Mouse (Mus musculus) limb, embryonic 12.5 days (tissue): Measurements from ENCODE around the gene Ppp2r5b. TPM values are rescaled to one million over a fixed set of nuclear protein-coding genes. Genes with fewer than 3 reads are reported as not detected.

ENCODE experiments used
- ATAC-seq: fragments of 200-750 bp; cut with Nextera tagmentation; 2 replicates; pipeline ENCODE4 v1.8.0; 2017; ENCODE audit warnings: low read depth, moderate TSS enrichment; ENCODE audit not compliant: insufficient number of reproducible peaks, insufficient read depth, low FRiP score, low TSS enrichment
- H3K27ac ChIP-seq: fragments of 300-500 bp; sonication (generic); 2 replicates; pipeline ENCODE4 v1.5.1; 2016; ENCODE audit warnings: mild to moderate bottlenecking, moderate library complexity
- H3K27me3 ChIP-seq: fragments of 300-500 bp; sonication (generic); 2 replicates; pipeline ENCODE4 v1.6.1; 2016; ENCODE audit warnings: mild to moderate bottlenecking, moderate library complexity
- H3K36me3 ChIP-seq: fragments of 300-500 bp; sonication (generic); 2 replicates; pipeline ENCODE4 v1.6.1; 2016; ENCODE audit warnings: mild to moderate bottlenecking, moderate library complexity
- H3K4me1 ChIP-seq: fragments of 300-500 bp; sonication (generic); replicated peaks from 2 replicates; pipeline ENCODE4 v1.6.1; 2016
- H3K4me2 ChIP-seq: fragments of 300-500 bp; sonication (generic); 2 replicates; pipeline ENCODE4 v1.6.1; 2016; ENCODE audit warnings: mild to moderate bottlenecking, moderate library complexity
- H3K4me3 ChIP-seq: fragments of 300-500 bp; sonication (generic); replicated peaks from 2 replicates; pipeline ENCODE4 v1.5.1; 2016; ENCODE audit warnings: mild to moderate bottlenecking
- H3K9ac ChIP-seq: fragments of 300-500 bp; sonication (generic); replicated peaks from 2 replicates; pipeline ENCODE4 v1.6.1; 2016; ENCODE audit warnings: mild to moderate bottlenecking, moderate library complexity
- H3K9me3 ChIP-seq: fragments of 300-500 bp; sonication (generic); 2 replicates; pipeline ENCODE4 v1.6.1; 2016; ENCODE audit warnings: mild to moderate bottlenecking, moderate library complexity
- WGBS: fragments of 180-500 bp; shearing (Covaris S2); methylation state at CpG from one replicate; pipeline ENCODE4 v1.1.7; 2016; 5-methylcytosine and 5-hydroxymethylcytosine counted together
- polyA plus RNA-seq: library from polyadenylated mRNA; unstranded; fragments of >200 nt; fragmentation: Nextera tagmentation; extraction: Ambion mirVana; gene quantifications from 2 replicates; pipeline ENCODE4 v1.2.1, GENCODE M21; 2016

Ppp2r5b gene
- polyA plus RNA-seq, 1 experiment from 2014 or later: 22.7 TPM

DNA sequence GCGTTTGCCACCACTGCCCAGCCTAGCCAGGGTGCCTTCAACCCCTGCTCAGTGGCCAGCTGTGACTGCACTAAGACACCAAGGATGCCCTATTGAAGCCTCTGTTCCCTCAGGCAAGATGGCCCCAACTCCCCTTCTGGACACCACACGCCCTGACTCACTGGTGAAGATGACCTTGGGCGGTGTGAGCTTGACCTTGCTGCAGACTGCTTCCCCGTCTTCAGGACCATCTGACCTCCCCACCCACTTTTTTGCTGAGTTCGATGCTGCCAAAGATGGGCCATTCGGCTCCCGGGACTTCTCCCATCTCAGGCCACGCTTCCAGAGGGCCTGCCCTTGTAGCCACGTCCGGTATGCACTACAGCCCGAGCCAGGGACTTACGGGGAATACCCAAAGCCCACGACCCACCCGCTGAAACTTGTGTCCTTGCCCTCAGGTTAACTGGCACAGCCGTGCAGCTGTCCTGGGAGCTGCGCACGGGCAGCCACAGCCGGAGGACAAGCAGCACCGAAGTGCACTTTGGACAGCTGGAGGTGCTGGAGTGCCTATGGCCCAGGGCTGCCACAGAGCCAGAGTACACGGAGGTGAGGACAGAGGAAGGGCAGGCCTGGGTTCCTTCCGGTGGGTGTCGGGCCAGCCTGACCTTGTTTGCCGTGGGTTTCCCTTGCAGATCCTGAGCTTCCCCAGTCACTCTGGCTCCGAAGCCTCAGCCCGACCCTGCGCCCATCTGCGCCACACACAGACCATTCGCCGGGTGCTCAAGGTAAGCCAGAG lies 12.0 kb upstream of the Ppp2r5b start:
- H3K27me3 ChIP-seq: no peaks in the 10 kb centered on the region
- H3K36me3 ChIP-seq: peaks cover 82% of the 10 kb centered on the region
- no peak overlapping the region for H3K4me2 ChIP-seq
- H3K9ac ChIP-seq: 0 out of 2 replicates have a peak overlapping the region, but pooled peaks have one; percentile 12
- no peak overlapping the region for H3K27ac ChIP-seq
- no peak for ATAC-seq
- H3K4me1 ChIP-seq: peaks cover under 1% of the 10 kb centered on the region; the same call in 1 of the 2 replicates
- WGBS: 94% methylated on average over 29 of the region's 29 CpGs
- no peaks in the 10 kb centered on the region for H3K9me3 ChIP-seq
- H3K4me3 ChIP-seq: no peak overlapping the region

- H3K4me2 ChIP-seq: no peak overlapping the region
- no peaks in the 10 kb centered on the region for H3K9me3 ChIP-seq
- peaks cover 8% of the 10 kb centered on the region for H3K4me1 ChIP-seq
- H3K27ac ChIP-seq: no peak overlapping the region
- no peak for ATAC-seq
- no peak overlapping the region for H3K4me3 ChIP-seq
- no peak overlapping the region for H3K9ac ChIP-seq
- peaks cover 63% of the 10 kb centered on the region for H3K36me3 ChIP-seq
- H3K27me3 ChIP-seq: no peaks in the 10 kb centered on the region
- 89% methylated on average over 1 of the region's 1 CpGs for WGBS
Measured at GRCm38 (mm10) chr19:6245806-6246205, 10.1 kb upstream of the Ppp2r5b start.

DNA sequence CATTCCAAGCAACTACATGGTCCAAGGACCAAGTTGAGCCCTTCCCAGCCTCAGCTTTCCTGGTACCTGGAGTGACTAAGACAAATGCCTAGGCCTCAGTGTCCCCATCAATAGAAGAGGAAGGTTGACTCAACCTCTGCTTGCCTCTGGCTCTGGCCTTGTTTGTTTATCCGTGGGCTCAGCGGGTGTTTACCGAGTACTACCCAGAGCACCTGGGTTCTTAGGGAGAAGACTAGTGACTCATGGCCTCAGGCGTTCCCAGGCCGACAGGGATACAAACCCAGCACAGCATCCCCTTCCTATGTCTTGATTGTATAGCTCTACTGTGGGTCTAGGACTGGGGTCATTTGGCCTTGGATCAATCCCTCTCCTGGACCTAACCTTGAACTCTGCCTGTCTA lies 7.6 kb upstream of the Ppp2r5b start:
- 0 out of 2 replicates have a peak overlapping the region, but pooled peaks have one; percentile 92 for H3K4me2 ChIP-seq

GRCm38 (mm10) chr19:6242281-6242680 lies 6.6 kb upstream of the Ppp2r5b start:
- Histone ChIP-seq H3K27me3 (no peaks in the 10 kb centered on the region), H3K9ac (peak overlapping the region; percentile 87), H3K27ac (peak overlapping the region; percentile 74; the same call in 1 of the 2 replicates), H3K4me3 (peak overlapping the region; percentile 86), H3K4me1 (peaks cover 8% of the 10 kb centered on the region), H3K9me3 (no peaks in the 10 kb centered on the region), H3K4me2 (peak overlapping the region; percentile 92), H3K36me3 (peaks cover 38% of the 10 kb centered on the region)
- 1% methylated on average over 4 of the region's 4 CpGs for WGBS
- ATAC-seq: 0 out of 2 replicates have a peak, but pooled peaks have one; percentile 21

More for the DNA sequence above, 7.6 kb upstream of the Ppp2r5b start:
- peaks cover 8% of the 10 kb centered on the region for H3K4me1 ChIP-seq
- peaks cover 48% of the 10 kb centered on the region for H3K36me3 ChIP-seq
- no peak overlapping the region for H3K27ac ChIP-seq
- no peaks in the 10 kb centered on the region for H3K9me3 ChIP-seq
- WGBS: 85% methylated on average over 5 of the region's 5 CpGs
- no peak overlapping the region for H3K4me3 ChIP-seq
- ATAC-seq: no peak
- H3K27me3 ChIP-seq: no peaks in the 10 kb centered on the region
- no peak overlapping the region for H3K9ac ChIP-seq

- Histone ChIP-seq H3K4me3 (peak within 1 kb of the TSS; percentile 86), H3K4me2 (peak within 1 kb of the TSS; percentile 92), H3K36me3 (peaks cover 30% of the 10 kb centered on the region), H3K27ac (peak within 1 kb of the TSS; percentile 74), H3K9me3 (no peaks in the 10 kb centered on the region), H3K9ac (peak within 1 kb of the TSS; percentile 87), H3K27me3 (no peaks in the 10 kb centered on the region), H3K4me1 (peaks cover 9% of the 10 kb centered on the region)
- under 1% methylated on average over 55 of the region's 55 CpGs for WGBS
- ATAC-seq: peak; percentile 90
Measured at GRCm38 (mm10) chr19:6241274-6242107, 5.8 kb upstream of the Ppp2r5b start, which contains the start of gene Atg2a. Gene Atg2a, plus strand, starts transcription at chr19:6241668.

DNA sequence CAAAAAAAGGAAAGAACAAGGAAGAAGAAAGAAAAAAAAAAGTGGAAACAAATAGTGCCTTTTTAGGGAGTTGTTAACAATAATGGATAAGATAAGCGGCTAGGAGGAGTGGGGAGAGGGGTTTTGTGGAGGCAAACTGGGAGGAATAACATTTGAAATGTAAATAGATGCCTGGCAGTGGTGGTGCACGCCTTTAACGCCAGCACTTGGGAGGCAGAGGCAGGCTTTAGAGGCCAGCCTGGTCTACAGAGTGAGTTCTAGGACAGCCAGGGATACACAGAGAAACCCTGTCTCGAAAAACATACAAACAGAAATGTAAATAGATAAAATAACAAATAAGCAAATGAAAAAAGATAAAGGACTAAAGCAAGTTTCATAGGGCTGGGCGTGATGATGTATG lies 5.1 kb upstream of the Ppp2r5b start:
- WGBS: 36% methylated on average over 5 of the region's 5 CpGs
- H3K27ac ChIP-seq: no peak overlapping the region; the same call in 1 of the 2 replicates
- peaks cover 12% of the 10 kb centered on the region for H3K4me1 ChIP-seq
- H3K4me3 ChIP-seq: no peak overlapping the region
- peak overlapping the region; percentile 92; the same call in 1 of the 2 replicates for H3K4me2 ChIP-seq
- ATAC-seq: no peak
- no peaks in the 10 kb centered on the region for H3K27me3 ChIP-seq
- no peak overlapping the region for H3K9ac ChIP-seq
- H3K9me3 ChIP-seq: no peaks in the 10 kb centered on the region
- peaks cover 23% of the 10 kb centered on the region for H3K36me3 ChIP-seq

DNA sequence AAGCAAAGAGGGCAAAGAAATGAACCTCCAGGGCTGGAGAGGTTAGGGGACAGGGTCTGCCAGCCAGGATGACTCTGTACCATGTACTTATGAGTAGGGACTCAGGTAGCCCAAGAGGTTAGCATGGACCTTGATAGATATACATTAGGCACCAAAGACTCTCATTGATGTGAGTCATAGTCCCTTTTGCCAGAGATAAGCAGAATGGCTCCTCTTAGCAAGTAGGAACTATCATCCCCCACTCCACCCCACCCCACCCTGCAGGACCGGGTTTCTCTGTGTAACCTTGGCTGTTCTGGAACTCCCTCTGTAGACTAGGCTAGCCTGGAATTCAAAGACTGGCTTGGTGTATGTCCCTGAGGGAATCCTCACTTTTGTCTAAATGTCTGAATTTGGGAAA lies 4.5 kb upstream of the Ppp2r5b start:
- Histone ChIP-seq H3K27ac (no peak overlapping the region), H3K36me3 (peaks cover 17% of the 10 kb centered on the region), H3K4me2 (no peak overlapping the region), H3K4me3 (no peak overlapping the region), H3K4me1 (peaks cover 15% of the 10 kb centered on the region), H3K9me3 (no peaks in the 10 kb centered on the region), H3K9ac (no peak overlapping the region), H3K27me3 (no peaks in the 10 kb centered on the region)
- WGBS: 67% methylated on average over 1 of the region's 1 CpGs
- no peak for ATAC-seq

- H3K27ac ChIP-seq: no peak overlapping the region
- ATAC-seq: no peak
- H3K4me3 ChIP-seq: no peak overlapping the region
- no peaks in the 10 kb centered on the region for H3K27me3 ChIP-seq
- H3K36me3 ChIP-seq: peaks cover 3% of the 10 kb centered on the region; the same call in 1 of the 2 replicates
- no peak overlapping the region for H3K4me2 ChIP-seq
- peaks cover 25% of the 10 kb centered on the region for H3K4me1 ChIP-seq
- H3K9ac ChIP-seq: no peak overlapping the region
- no peaks in the 10 kb centered on the region for H3K9me3 ChIP-seq
Measured at GRCm38 (mm10) chr19:6238740-6239139, 3.1 kb upstream of the Ppp2r5b start.

- no peaks in the 10 kb centered on the region for H3K9me3 ChIP-seq
- WGBS: 74% methylated on average over 7 of the region's 7 CpGs
- peaks cover 17% of the 10 kb centered on the region for H3K36me3 ChIP-seq
- H3K27me3 ChIP-seq: no peaks in the 10 kb centered on the region
- no peak overlapping the region for H3K4me2 ChIP-seq
- H3K27ac ChIP-seq: no peak overlapping the region
- H3K4me1 ChIP-seq: peaks cover 17% of the 10 kb centered on the region
- H3K4me3 ChIP-seq: no peak overlapping the region
- ATAC-seq: no peak
- no peak overlapping the region for H3K9ac ChIP-seq
Measured at GRCm38 (mm10) chr19:6236842-6237241, 1.2 kb upstream of the Ppp2r5b start.

GRCm38 (mm10) chr19:6236053-6236441 lies 375 bp upstream of the Ppp2r5b start:
- Histone ChIP-seq H3K4me2 (peak overlapping the region; percentile 87), H3K36me3 (peaks cover 25% of the 10 kb centered on the region), H3K4me1 (peaks cover 17% of the 10 kb centered on the region), H3K27ac (peak overlapping the region; percentile 94), H3K27me3 (no peaks in the 10 kb centered on the region), H3K9ac (peak overlapping the region; percentile 73), H3K4me3 (peak overlapping the region; percentile 82), H3K9me3 (no peaks in the 10 kb centered on the region)
- ATAC-seq: peak; percentile 73
- 1% methylated on average over 9 of the region's 9 CpGs for WGBS
